In the genomic region with DNA sequence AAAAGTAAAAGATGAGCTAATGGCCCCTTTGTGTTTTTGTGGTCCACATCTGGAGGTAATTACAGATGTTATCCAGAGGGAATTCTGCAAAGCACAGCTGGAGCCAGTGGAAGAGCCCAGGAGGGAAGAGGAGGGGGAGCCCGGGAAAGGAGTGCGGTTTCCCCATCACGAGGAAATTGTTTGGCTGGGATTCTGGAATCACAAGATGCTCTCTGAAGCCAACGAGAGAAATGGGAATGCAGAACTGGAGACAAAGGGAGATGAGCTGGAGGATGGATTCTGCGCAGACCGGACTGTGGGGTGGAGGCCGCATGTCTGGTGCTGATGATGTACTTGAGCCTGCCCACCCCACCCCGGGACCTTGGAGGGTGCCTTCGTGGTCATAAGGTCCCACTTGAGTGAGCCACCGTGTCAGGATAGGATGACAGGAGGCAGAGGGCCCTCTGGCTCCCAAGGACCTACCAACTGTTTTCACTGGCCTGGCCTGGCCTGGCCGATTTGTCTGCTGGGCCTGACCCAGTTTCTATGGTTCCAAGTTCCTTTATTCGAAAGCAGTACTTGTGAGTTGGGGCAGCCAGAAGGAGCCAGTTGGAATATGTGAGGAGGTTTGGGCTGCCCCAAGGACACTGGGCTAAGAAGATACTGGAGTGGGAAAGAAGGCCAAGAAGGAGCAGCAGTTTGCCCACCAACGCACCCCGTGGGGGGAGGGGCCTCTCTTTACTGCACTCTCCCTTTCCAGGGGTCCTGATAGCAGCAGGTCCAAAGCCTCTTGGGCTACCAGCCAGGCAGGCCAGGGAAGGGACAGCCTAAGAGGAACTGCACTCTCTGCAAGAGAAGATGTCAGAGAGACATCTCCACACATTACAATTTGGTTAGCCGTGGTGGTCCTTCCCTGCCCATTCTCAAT, we compare ENCODE assay signal across 9 mouse cellular contexts. TPM values are rescaled to one million over a fixed set of nuclear protein-coding genes. Genes with fewer than 3 reads are reported as not detected.
DNase-seq lines count a peak whose midpoint lies in the region; ATAC-seq and TF ChIP-seq lines count a peak whose summit lies in the region.
"Had no signal": no experiment of that assay in that cellular context is flagged by ENCODE, and none has a peak within 500 bp of the region (broad histone marks: within the 10 kb centered on the region; RNA-seq: fewer than 3 reads in every experiment).

No protein-coding gene starts in this region.

- intact Hi-C loops in gastrocnemius, adult 2 months (cut with DNase I), result no loop called here

- H3K9me3 ChIP-seq in liver, postnatal 0 days (ENCODE audit: low read length), result no peaks in the 10 kb centered on the region

- TF ChIP-seq EP300 in liver, postnatal 0 days (IDR thresholded peaks at IDR 0.05; ENCODE audit: low read depth), result no peak

- no peaks in the 10 kb centered on the region for H3K27me3 ChIP-seq in testis, adult 2 months (ENCODE audit: control insufficient read depth, insufficient read depth, low read length)
- no peaks in the 10 kb centered on the region for H3K27me3 ChIP-seq in liver, postnatal 0 days (ENCODE audit: insufficient read depth, low read length)

- no peaks in the 10 kb centered on the region for H3K36me3 ChIP-seq in testis, adult 2 months (ENCODE audit: control insufficient read depth, insufficient read depth, low read length)
- H3K36me3 ChIP-seq in liver, postnatal 0 days (replicated peaks; ENCODE audit: insufficient read depth, low read length), result peaks cover 13% of the 10 kb centered on the region

- no peak overlapping the region for H3K9ac ChIP-seq in liver, postnatal 0 days (replicated peaks)

- WGBS in liver, postnatal 0 days (ENCODE audit: insufficient replicate concordance), result 73% methylated on average over 15 of the region's 15 CpGs

- ATAC-seq in liver, postnatal 0 days, result no peak
- no peak for ATAC-seq in erythroid progenitor cell, adult 5-6 weeks (replicated peaks; ENCODE audit: low FRiP score, poor library complexity, severe bottlenecking)

- H3K4me1 ChIP-seq in testis, adult 2 months (ENCODE audit: control insufficient read depth, insufficient read depth, low read length), result peaks cover 11% of the 10 kb centered on the region
- H3K4me1 ChIP-seq in liver, postnatal 0 days (ENCODE audit: insufficient read depth), result peaks cover 3% of the 10 kb centered on the region

- H3K4me2 ChIP-seq in liver, postnatal 0 days (ENCODE audit: low read depth, low read length), result no peak overlapping the region

- peak; percentile 18 for DNase-seq in right cerebral cortex, adult 18-20 months
- no peak for DNase-seq in right cerebral cortex, adult 2 months (ENCODE audit: low spot score in 2 of 2)
- DNase-seq in gastrocnemius, adult 2 months, result peak; percentile 77
- peak; percentile 63 for DNase-seq in kidney, postnatal 10 days
- DNase-seq in liver, postnatal 0 days, result no peak
- no peak for DNase-seq in frontal cortex, postnatal 10 days (ENCODE audit: low spot score in 2 of 2)

- H3K4me3 ChIP-seq in gastrocnemius, adult 2 months, result peak overlapping the region; percentile 21
- no peak overlapping the region for H3K4me3 ChIP-seq in testis, adult 2 months (ENCODE audit: control insufficient read depth, low read depth, low read length)
- H3K4me3 ChIP-seq in liver, postnatal 0 days (ENCODE audit: low read depth, low read length), result no peak overlapping the region

- peak overlapping the region; percentile 83 for H3K27ac ChIP-seq in gastrocnemius, adult 2 months
- peak overlapping the region; percentile 62 for H3K27ac ChIP-seq in testis, adult 2 months (ENCODE audit: control insufficient read depth, insufficient read depth, low read depth, low read length)
- no peak overlapping the region for H3K27ac ChIP-seq in liver, postnatal 0 days (ENCODE audit: low read depth)
- H3K27ac ChIP-seq: macrophage had no signal

- TF ChIP-seq POLR2A in testis, adult 2 months (IDR thresholded peaks at IDR 0.05; ENCODE audit: control insufficient read depth, low read depth, low read length), result no peak

- TF ChIP-seq CTCF in gastrocnemius, adult 2 months (IDR thresholded peaks at IDR 0.05), result no peak
- no peak for TF ChIP-seq CTCF in testis, adult 2 months (IDR thresholded peaks at IDR 0.05; ENCODE audit: control insufficient read depth, insufficient read depth, insufficient replicate concordance, low read depth, low read length)
- TF ChIP-seq CTCF in liver, postnatal 0 days (IDR thresholded peaks at IDR 0.05; ENCODE audit: low read depth), result no peak

RNA-seq across cellular contexts. Expression of gene Mmp14, which starts 12.6 kb away (rescaled TPM):
- total RNA-seq in gastrocnemius, adult 2 months (2021), result 10 to 100 TPM in 1 of 2 experiments, 1 to 10 TPM in 1; 8.5 to 14.0 TPM
- 16.8 and 17.4 TPM in 2 replicates for polyA plus RNA-seq in testis, adult 2 months (2012; rRNA removed)
- 38.1 and 39.8 TPM in 2 replicates for polyA plus RNA-seq in liver, postnatal 0 days (2015; fragmentation: Nextera tagmentation; extraction: Ambion mirVana)
- 1.8 TPM in 1 of 2 replicates, not detected in the other for total RNA-seq in erythroid progenitor cell, adult 5-6 weeks (2015; ENCODE audit: low replicate concordance)
- total RNA-seq in erythroid progenitor cell, adult 5-6 weeks (2017; ENCODE audit: low replicate concordance), result 1.4 and 1.7 TPM in 2 replicates

RNA-seq across cellular contexts. Expression of gene Mrpl52, which starts 17.3 kb away (rescaled TPM):
- 100 to 1,000 TPM; 102 to 111 TPM for total RNA-seq in gastrocnemius, adult 2 months (2021)
- polyA plus RNA-seq in testis, adult 2 months (2012; rRNA removed), result 85.4 and 140 TPM in 2 replicates
- 261 and 284 TPM in 2 replicates for polyA plus RNA-seq in liver, postnatal 0 days (2015; fragmentation: Nextera tagmentation; extraction: Ambion mirVana)
- 74.6 and 93.1 TPM in 2 replicates for total RNA-seq in erythroid progenitor cell, adult 5-6 weeks (2015; ENCODE audit: low replicate concordance)
- 1.1 and 26.1 TPM in 2 replicates for total RNA-seq in erythroid progenitor cell, adult 5-6 weeks (2017; ENCODE audit: low replicate concordance)

RNA-seq across cellular contexts. Expression of gene Lrp10, which starts 20.0 kb away (rescaled TPM):
- total RNA-seq in gastrocnemius, adult 2 months (2021), result 10 to 100 TPM; 27.9 to 36.5 TPM
- 13.8 and 15.6 TPM in 2 replicates for polyA plus RNA-seq in testis, adult 2 months (2012; rRNA removed)
- polyA plus RNA-seq in liver, postnatal 0 days (2015; fragmentation: Nextera tagmentation; extraction: Ambion mirVana), result 20.9 and 25.3 TPM in 2 replicates
- 21.0 and 22.0 TPM in 2 replicates for total RNA-seq in erythroid progenitor cell, adult 5-6 weeks (2015; ENCODE audit: low replicate concordance)
- 23.0 and 38.6 TPM in 2 replicates for total RNA-seq in erythroid progenitor cell, adult 5-6 weeks (2017; ENCODE audit: low replicate concordance)

RNA-seq across cellular contexts. Expression of gene Slc7a7, which starts 26.4 kb away (rescaled TPM):
- 1 to 10 TPM in 1 of 2 experiments, under 1 TPM in 1; 0.56 to 2.0 TPM for total RNA-seq in gastrocnemius, adult 2 months (2021)
- 17.7 and 19.5 TPM in 2 replicates for polyA plus RNA-seq in testis, adult 2 months (2012; rRNA removed)
- 5.0 and 5.1 TPM in 2 replicates for polyA plus RNA-seq in liver, postnatal 0 days (2015; fragmentation: Nextera tagmentation; extraction: Ambion mirVana)
- 1.7 and 2.5 TPM in 2 replicates for total RNA-seq in erythroid progenitor cell, adult 5-6 weeks (2015; ENCODE audit: low replicate concordance)
- total RNA-seq in erythroid progenitor cell, adult 5-6 weeks (2017; ENCODE audit: low replicate concordance), result 1.4 and 1.9 TPM in 2 replicates

RNA-seq across cellular contexts. Expression of gene Rem2, which starts 31.9 kb away (rescaled TPM):
- not detected for total RNA-seq in gastrocnemius, adult 2 months (2021)
- 0.25 and 0.28 TPM in 2 replicates for polyA plus RNA-seq in testis, adult 2 months (2012; rRNA removed)
- polyA plus RNA-seq in liver, postnatal 0 days (2015; fragmentation: Nextera tagmentation; extraction: Ambion mirVana), result 0.66 and 0.87 TPM in 2 replicates
- not detected in 2 replicates for total RNA-seq in erythroid progenitor cell, adult 5-6 weeks (2015; ENCODE audit: low replicate concordance)
- not detected in 2 replicates for total RNA-seq in erythroid progenitor cell, adult 5-6 weeks (2017; ENCODE audit: low replicate concordance)
- polyA plus RNA-seq: macrophage had no signal

Comparison
In these comparisons a context has a peak if more than half of its experiments do, and no peak if none do; other contexts are left out.
1. DNase-seq: peak in right cerebral cortex, adult 18-20 months (single experiment), gastrocnemius, adult 2 months (single experiment) and kidney, postnatal 10 days (single experiment); none in right cerebral cortex, adult 2 months (0 of 2), liver, postnatal 0 days (single experiment) and frontal cortex, postnatal 10 days (0 of 2).